Mouse (Mus musculus) gastrocnemius, postnatal 25 days (tissue): ENCODE results near the gene Htatip2. TPM values are rescaled to one million over a fixed set of nuclear protein-coding genes. Genes with fewer than 3 reads are reported as not detected.

Experiments
- DNase-seq: peaks from one replicate; pipeline ENCODE4 v3.0.0; 2022
- long read RNA-seq, 2 experiments: library from polyadenylated mRNA; stranded (forward); transcript quantifications; one replicate each; pipeline ENCODE4 v2.0.0; 2021
- total RNA-seq, 2 experiments: library from RNA; stranded (reverse); gene quantifications; 1 replicate in 1 of 2; 2 replicates in 1 of 2; pipeline ENCODE4 v1.2.3; 2021

Htatip2 gene
- 1 to 10 TPM; 2.2 to 4.3 TPM for total RNA-seq
- long read RNA-seq, experiment 1, partial matches to known transcripts, result 1 of 8 reads
- long read RNA-seq, experiment 1, other reads (novel, unspliced or antisense), result 7 of 8 reads
- long read RNA-seq, experiment 2, partial matches to known transcripts, result 4 of 9 reads
- long read RNA-seq, experiment 2, other reads (novel, unspliced or antisense), result 3 of 9 reads

DNA sequence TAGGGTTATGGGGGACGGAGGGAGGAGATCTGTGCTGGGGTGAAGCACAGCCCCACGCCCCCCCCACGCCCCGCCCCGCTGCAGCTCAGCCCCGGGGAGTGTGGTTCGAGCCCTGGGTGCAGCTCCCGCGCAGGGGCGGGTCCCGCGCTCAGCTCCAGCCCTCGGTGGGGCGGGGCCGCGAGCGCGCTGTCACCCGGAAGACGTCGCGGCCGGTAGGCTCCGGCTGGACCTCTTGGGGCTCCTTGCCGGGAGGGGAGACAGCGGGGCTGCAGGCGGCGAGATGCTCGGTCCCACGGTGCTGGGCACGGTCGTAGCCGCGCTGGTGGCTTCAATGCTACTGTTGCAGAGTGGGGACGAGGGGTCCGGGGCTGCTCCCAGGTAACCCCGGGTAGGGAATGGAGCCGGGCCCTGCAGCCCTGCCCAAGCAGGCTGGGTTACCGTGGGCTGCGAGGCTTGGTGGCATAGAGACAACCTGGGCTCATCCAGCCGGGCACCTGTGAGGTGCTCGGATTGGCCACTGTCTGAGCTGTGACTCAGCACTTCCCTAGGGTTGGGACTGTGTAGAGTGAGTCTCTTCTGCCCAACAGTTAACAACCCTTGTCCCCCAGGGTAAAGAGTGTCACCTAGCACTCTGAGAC is at the start of gene Htatip2:
Gene Htatip2, plus strand, starts transcription at position 182 of the 638 bp plus-strand sequence.
- peak; percentile 44 for DNase-seq

DNA sequence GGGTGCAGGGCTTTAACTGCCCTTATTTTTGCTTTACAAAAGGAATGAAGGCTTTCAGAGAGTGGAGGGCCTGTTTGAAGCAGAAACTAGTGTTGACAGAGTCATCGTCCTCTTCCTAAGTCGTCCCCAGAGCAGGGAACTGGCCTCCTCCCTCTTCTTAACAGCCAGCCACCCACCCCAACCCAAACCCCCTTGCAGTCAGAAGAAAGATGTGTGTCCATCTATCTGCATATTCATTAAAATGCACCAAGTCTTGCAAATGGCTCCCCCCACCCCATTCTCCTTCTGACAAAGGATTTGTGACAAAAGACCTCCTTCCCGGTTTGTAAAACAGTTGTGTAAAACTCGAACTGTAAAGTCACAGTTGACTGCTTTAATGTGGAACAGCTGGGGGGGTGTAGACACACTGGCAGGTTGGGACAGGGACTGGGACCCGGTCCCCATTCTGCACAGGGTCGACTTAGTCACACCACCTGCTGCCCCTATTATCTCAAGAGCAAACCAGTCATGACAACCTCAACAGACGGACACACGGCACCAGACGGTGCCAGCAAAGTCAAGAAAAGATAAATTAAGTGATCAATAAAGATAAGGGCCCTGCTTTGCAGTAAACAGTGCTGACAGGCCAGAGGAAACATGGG is 49.4 kb upstream of the Htatip2 start:
- DNase-seq, result no peak

DNA sequence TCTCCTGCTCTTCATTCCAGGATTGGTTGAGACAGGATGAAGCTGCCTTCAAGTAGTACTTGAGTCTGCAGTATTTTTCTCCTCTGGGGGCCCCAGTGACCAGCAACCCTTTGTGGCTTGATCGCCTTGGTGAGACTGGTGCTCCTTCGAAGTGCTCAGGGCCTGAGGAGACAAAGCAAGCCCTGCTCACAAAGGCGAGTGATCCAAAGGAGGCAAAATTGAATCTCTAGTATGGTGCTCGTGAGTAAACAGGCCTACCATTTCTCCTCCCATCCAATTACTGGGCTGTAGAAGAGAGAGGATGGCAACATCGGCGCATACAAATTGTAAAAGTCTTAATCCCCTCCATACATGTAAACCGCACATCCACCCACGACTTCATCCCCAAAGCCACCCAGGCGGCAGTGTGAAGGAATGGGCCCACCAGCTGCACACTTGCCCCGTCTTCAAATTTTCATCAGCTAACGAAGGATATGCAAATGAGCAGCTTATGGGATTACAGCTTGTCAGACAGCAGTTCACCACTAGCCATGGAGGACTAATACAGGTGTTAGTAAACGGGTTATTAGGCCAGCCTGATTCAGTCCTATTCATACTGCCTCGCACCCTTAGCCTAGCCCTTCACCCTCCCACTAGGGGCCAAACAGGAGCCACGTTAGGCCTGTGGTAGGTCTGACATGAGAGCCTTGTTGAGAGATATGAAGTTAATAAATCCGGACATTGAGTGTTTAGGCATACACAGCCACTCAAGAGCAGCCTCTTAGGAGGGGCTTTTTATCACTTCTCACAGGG is 40.8 kb upstream of the Htatip2 start:
- no peak for DNase-seq

DNA sequence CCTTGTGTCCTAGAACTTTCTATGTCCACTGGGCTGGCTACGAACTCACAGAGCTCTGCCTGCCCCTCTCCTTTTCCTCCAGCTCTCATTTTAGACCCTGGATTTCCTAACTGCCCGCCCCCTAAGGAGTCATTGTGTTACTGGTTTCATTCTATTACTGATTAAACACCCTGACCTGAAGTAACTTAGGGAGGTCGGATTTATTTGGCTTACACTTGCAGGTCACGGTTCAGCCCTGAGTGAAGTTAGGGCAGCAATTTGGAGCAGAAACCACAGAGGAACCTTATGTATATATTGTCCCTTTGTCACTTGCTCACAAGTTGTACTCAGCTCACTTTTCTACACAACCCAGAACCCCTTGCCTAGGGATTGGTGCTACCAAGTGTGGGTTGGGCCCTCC is 24.6 kb upstream of the Htatip2 start:
- no peak for DNase-seq

DNA sequence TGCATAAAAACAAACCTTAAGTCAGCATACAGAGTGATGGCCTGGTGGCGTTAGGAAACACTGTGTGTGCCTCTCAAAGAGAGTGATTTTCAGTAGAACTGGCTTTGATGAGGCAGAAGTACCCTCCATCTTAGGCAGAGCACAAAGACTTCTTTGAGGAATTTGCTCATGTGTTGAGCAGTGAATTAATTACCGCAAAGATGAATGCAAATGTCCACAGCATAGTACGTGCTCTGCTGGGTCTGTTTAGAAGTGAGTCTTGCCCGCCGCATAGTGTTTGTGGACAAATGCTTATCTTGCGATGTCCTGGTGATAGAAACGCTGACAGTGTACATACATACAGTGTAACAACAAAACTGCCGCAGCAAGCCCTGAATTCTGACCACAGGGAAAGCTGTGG is 19.5 kb upstream of the Htatip2 start:
- no peak for DNase-seq

DNA sequence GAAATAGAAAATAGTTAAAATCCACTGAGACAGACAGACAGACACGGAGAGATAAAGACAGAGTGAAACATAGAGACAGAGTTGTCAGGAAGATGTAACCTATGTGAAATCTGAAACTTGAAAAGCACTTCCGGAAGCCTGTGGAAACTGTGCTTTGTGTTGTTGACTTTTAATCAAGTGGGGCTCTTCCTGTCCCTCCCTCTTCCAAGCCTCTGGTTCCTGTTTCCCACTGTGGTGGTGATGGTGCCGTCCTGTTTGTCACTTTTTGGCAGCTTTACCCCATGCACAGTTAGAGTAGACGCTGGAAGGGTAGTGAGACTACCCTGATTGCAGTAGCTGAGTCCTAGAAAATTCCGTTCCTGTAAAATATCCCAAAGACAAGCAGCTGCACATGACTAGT is 17.4 kb upstream of the Htatip2 start:
- DNase-seq, result no peak

DNA sequence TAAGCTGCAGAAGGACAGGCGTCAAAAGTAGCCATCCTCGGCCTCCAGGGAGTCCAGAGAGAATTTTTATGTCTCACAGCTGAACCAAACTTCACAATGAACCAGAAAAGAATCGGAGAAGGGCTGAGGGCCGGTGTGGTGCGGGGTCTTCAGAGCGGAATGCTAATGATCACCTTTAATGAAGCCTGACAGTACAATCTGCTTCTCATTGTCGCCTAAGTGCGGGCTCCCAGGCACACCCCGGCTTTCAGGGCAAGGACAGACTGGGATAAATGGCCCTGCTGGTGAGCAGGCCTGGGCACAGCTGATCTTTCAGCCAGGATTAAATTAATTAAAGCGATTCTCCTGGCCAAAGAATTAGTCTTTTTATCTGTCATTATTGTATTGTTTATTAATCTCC is 17.0 kb upstream of the Htatip2 start:
- DNase-seq, result no peak

DNA sequence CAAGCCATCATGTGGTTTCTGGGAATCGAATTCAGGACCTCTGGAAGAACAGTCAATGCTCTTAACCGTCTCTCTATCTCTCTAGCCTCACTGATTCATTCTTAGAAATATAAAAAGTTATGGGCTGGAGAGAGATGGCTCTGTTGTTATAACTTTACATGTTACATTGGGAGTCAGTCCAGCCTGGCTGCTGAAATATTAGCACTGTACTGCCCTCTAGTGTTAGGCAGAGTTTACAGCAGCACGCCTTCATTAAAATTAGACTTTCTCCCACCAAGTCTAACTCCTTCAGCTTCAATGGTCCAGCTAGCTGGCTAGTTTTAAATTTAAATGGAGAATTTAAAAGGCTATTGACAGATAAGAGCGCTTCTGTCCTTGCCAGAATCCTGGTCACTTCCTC is 7.8 kb upstream of the Htatip2 start:
- no peak for DNase-seq

DNA sequence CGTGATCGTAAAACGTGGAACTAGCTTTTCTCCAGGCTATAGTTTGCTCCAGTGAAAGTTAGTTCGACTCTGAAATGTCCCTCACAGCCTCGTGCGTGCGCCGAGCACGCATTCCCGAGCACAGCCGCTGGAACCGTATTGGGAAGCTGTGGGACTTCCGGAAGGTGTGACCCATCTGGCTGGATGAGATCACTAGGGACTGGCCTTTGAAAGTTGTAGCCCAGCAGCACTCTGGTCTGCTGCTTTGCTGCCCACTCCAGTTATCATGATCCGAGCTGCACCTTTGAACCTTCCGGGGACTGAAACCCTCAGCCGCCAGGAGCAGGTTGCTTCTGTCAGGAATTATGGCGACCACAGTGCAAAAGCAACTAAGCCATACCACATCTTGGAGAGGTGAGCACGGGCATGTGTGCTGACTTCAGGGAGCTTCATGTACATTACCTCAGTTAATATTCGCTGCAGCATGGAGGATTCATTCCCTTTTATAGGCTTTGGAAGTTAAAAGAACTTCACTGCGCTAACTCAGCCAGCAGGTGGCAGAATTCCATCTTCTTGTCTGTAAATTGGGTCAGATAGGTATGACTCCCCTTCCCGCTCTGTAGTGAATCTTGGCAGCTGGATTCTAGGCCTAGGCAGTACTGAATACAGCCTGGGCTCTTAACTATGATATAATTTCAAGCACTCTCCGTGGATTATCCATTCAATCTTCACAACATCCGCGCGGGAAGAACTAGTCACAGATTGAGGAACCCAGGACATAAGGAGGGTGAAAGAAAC is 6.0 kb upstream of the Htatip2 start:
- DNase-seq, result no peak

DNA sequence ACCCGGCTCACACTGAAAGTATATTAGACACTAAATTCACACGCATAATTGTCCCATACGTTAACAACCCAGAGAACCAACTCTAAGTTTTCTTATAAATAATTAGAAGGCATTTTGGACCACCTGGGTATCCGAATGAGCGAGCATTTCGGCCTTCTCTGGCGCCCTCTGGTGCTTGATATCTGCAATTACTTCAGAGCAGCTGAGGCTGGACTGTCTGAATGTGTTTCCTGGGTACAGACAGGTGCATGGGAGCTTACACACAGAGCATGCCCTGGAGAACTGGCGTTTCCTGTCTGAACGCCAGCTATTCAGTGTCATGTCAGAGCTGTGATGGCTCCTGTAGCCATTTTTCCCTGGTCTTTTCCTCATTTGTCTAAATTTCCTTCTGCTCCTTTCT is 4.1 kb upstream of the Htatip2 start:
- DNase-seq, result peak; percentile 23

DNA sequence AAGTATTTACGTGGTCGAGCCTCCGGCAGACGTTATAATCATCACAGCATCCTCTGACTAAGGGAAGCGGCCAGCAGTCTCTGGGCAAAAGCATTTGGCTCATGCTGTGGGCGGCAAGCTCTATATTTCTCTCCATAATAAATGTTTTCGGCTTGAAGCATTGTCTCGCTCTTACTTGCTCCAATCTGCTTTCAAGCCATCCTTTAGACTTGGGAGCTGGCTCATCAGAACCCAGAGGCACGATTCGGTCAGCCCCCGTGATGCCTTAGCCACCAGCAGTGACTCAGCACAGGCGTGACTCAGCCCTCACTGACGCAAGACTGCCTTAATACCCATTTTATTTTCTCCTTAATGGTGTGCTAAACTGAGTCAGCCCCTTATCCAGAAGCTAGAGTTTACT is 3.7 kb downstream of the Htatip2 start:
- peak; percentile 9 for DNase-seq

DNA sequence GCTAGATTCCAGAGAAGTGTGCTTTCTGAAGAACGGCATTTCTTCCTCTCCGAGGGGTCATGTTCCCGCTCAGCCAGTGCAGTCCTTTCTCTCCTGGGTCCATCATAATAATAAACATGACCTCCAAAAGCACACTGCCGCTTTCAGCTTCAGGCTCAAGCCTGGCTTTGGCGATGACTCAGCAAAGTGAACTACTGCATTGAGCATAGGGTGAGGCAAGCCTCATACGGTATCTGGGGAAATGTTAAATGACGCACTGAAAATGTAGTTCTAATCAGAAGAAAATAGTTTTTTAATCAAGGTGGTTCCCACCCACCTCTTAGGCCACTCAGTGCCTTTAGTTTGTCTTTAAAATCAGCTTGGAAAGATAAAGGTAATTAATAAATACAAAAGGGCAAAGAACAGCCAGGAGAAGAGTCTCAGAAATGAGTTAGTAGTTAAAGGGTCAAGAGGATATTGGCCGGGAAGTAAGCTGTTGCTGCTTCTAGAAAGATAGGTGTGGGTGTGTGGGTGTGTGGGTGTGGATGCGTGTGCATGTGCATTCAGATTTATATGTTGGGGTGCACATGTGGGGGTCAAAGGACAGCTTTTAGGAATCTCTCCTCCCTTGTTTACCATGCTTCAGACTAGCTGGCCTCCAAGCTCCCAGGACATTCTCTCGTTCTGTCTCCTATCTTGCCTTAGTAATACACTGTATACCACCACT is 5.2 kb downstream of the Htatip2 start:
- DNase-seq, result no peak

DNA sequence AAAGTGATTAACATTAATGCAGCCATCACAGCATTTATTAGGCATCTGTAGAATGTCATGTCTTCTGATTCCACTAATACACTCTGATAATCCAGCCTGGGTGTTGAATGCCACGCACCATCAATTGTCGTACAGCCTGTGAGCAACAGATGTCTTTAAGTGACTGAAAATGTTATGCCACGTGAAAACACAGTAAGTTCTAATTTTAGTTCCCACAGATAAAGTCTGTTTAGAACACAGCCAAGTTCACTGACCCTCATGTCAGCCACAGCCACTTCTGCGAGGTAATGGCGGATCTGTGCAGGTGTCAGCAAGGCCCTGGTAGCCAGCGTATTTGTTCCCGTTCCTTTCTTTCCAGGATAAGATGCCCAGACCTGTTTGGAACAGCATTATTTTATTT is 7.3 kb downstream of the Htatip2 start:
- no peak for DNase-seq

DNA sequence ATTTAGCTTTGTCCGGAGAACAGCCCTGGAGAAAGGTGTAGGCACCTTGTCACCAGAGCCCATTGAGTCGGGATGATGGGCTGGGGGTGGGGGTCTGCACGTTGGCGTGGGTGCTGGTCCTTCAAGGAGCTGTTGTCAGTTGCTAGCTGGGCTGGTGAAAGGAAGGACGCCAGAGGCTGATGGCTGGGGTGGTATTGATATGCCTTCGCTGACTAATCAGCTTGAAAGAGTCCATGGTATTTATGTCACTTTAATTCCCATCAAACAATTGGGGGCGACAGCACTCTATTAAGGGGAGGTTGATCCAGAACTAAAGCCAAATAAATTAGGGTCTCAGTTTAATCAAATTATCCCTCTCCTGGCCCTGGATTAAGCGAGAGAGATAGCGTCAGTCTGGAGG is 9.6 kb downstream of the Htatip2 start:
- DNase-seq, result no peak

DNA sequence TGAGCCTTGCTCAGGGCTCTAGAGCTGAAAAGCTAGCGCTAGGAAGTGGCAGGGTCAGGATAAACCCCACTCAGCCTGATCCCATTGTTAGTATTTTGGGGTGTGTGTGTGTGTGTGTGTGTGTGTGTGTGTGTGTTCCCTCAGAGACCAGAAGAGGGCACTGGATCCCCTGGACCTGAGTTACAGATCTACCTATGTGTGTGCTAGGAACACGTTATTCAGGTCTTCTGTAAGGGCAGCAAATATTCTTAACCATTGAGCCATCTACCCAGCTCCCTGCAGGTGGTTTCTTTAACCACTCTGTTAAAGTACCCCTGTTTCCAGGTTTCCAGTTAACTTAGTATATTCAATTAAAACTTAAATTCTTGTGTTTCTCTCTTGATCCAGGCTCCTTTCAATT is 15.5 kb downstream of the Htatip2 start:
- DNase-seq, result no peak

DNA sequence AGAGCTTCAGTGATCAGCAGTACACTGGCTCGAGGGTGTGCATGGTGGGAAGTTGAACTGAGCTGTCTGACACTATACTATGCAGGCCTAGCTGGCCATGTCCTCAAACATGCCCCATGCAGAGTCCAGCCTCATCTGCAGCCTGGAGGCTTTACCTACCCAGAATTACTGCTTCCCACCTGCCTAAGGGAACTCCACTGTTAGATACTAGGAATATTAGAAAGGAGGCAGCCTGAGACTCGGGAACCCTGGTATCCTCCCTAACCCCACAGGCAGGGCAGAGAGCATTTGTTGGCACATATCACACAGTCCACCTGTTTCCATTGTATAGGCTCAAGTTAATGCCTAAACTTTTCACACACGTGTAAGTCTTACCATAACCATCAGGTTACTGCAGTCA is 18.7 kb downstream of the Htatip2 start:
- no peak for DNase-seq

DNA sequence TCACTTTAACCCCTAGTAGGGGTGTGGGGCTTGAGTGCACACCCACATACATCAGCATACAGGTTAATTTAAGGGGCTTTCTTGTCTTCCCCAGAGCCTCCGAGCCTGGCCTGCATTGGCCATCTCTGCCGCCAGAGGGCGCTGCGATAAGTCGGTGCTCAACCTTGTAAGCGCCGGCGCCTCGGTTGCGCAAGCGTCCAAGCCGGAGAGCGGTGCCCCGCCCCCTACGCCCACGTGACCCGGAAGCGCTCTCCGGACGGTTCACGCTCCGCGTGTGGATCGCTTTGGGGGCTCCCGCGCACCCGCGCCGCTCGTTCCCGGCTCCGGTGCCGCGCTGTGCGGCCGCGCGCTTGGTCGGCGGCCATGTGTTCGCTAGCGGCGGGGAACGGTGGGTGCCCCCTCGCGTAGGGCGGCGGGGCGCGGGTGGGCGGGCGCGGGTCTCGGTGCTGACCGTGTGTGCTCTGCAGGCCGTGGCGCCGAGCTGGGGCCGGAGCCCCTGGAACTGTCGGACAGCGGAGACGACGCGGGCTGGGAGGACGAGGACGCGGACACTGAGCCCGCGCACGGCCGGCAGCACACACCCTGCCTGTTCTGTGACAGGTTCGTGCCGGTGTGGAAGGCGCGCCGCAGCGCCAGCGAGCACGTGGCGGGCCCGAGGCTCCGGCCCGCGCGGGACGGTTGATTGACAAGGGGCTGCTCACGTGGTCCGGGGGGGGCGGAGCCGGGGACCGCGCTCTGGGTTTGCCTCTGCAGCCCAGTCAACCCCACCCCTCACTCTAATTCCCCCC is 19.4 kb downstream of the Htatip2 start, which contains the start of gene Prmt3:
Gene Prmt3, plus strand, starts transcription at position 233 of the 788 bp plus-strand sequence.
- DNase-seq, result peak; percentile 94

DNA sequence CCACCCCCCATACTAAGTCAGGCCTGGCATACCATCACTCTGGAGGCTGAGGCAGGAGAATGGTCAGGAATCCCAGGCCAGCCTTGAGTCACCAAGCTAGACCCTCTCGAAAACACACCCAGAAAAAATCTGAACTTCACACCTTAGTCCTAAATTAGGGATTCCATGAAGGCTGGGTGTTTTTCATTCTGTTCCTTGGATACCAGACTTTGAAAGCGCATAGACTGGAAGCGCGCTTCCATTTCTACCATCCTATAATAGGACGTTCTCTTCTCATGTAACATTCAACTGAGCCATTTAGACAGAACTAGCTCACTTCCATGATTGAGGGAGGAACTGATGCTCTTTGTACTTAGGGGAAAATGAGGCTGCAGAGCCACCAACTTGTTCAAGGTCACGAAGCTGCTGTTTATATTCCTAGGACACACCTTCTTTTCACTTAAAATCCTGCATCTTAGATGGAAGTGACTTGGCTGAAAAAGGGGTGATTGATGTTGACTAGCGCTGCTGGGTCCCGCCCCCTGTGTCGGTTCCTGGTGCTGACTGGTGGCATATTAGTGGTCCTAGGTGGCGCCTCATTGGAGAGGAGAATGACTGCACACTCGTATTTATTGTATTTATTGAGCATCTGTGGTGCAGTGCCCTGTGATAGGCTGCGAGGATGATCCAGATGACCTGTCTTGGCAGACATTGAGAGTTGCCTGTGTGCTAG is 20.1 kb downstream of the Htatip2 start:
- DNase-seq, result no peak

DNA sequence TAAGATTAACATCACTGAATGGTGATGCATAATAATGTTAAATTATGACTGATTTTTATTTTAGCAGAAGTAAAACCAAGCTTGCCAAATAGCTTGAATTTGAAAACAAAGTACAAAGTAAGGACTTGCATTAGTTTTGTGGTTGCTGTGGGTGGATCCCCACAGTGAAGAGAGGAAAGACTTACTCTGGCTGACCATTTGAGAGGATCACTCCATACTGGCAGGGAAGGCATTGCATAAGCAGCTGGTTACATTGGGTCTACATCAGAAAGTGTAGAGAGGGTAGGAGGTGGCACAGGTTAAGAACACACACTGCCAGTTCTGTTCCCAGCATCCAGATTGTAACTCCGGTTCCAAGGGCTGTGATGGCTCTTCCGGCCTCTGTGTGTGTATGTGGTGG is 24.1 kb downstream of the Htatip2 start:
- no peak for DNase-seq

DNA sequence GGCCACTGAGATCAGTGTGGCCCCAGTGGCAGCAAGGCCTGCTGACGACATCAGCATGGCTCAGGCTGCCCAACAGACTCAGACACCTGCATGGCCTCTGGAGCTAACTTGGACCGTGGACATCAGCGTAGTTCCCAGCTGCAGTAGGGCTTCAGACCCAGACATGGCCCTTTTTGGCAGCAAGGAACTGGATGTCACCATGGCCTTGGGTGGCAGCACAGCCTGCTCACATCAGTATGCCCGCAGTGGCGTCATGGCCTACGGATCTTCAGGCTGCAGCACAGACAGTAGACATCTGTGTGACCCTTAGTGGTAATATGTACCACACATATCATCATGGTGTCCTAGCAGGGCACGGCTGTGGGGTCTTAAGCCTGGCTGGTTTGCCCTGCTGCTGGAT is 26.2 kb downstream of the Htatip2 start:
- no peak for DNase-seq
